ENCODE assay signal across 27 mouse cellular contexts in genomic region chr4:9106778-9107177, GRCm38 (mm10).
A peak's percentile ranks its signal among the peaks of the same experiment; 100 is the strongest.
DNase-seq lines count a peak whose midpoint lies in the region; ATAC-seq and TF ChIP-seq lines count a peak whose summit lies in the region.
"Had no signal": no experiment of that assay in that cellular context is flagged by ENCODE, and none has a peak within 500 bp of the region (broad histone marks: within the 10 kb centered on the region; RNA-seq: fewer than 3 reads in every experiment).

No protein-coding gene starts in this region.

- H3K27ac ChIP-seq in hindbrain, postnatal 0 days = no peak overlapping the region
- H3K27ac ChIP-seq in hindbrain, embryonic 14.5 days = no peak overlapping the region
- H3K27ac ChIP-seq: embryonic facial prominence, embryonic 13.5 days; forebrain, embryonic 10.5 days; forebrain, embryonic 15.5 days; gastrocnemius, adult 2 months; hindbrain, embryonic 13.5 days; left cerebral cortex, adult 2 months; limb, embryonic 13.5 days; lung, embryonic 15.5 days had no signal

- H3K4me2 ChIP-seq in hindbrain, postnatal 0 days (ENCODE audit: low read depth, low read length) = no peak overlapping the region
- no peak overlapping the region for H3K4me2 ChIP-seq in hindbrain, embryonic 14.5 days (replicated peaks)
- H3K4me2 ChIP-seq: embryonic facial prominence, embryonic 13.5 days; forebrain, embryonic 15.5 days; hindbrain, embryonic 13.5 days; limb, embryonic 13.5 days; liver, embryonic 11.5 days; lung, embryonic 15.5 days; midbrain, embryonic 11.5 days had no signal

- 81% methylated on average over 9 of the region's 9 CpGs for WGBS in hindbrain, postnatal 0 days
- WGBS in hindbrain, embryonic 14.5 days = 93% methylated on average over 9 of the region's 9 CpGs

- DNase-seq in cerebellum, postnatal 4 days (ENCODE audit: low spot score in 2 of 2) = no peak
- no peak for DNase-seq in hindbrain, postnatal 0 days (ENCODE audit: low spot score)
- DNase-seq in hindbrain, embryonic 14.5 days (ENCODE audit: low spot score) = no peak
- DNase-seq in cerebellum, adult 9-10 months = peak; percentile 58
- no peak for DNase-seq in right cerebral cortex, postnatal 10 days (ENCODE audit: low spot score in 2 of 2)
- DNase-seq in left cerebral cortex, adult 11 months (ENCODE audit: low spot score) = no peak
- DNase-seq: adrenal gland, postnatal 10 days; gastrocnemius, postnatal 36 days; heart, postnatal 36 days; kidney, adult 11 months; kidney, postnatal 14 days; spleen, adult 18-20 months had no signal

- peak; percentile 7; the same call in 1 of the 2 replicates for ATAC-seq in cerebellum, adult (ENCODE audit: insufficient number of reproducible peaks, low FRiP score, low TSS enrichment)
- ATAC-seq in hindbrain, postnatal 0 days = 0 out of 2 replicates have a peak, but pooled peaks have one; percentile 7
- no peak for ATAC-seq in hindbrain, embryonic 14.5 days (ENCODE audit: low FRiP score)
- ATAC-seq: inflammation-experienced regulatory T-cells, adult 6 months; midbrain, embryonic 16.5 days; Patski had no signal

- no peak overlapping the region for H3K4me3 ChIP-seq in hindbrain, postnatal 0 days (ENCODE audit: low read length)
- no peak overlapping the region for H3K4me3 ChIP-seq in hindbrain, embryonic 14.5 days (replicated peaks; ENCODE audit: low read length)
- H3K4me3 ChIP-seq: embryonic facial prominence, embryonic 13.5 days; forebrain, embryonic 10.5 days; forebrain, embryonic 15.5 days; hindbrain, embryonic 13.5 days; left cerebral cortex, adult 2 months; limb, embryonic 13.5 days; lung, embryonic 15.5 days had no signal

- H3K27me3 ChIP-seq in hindbrain, postnatal 0 days (ENCODE audit: insufficient read depth, low read length) = no peaks in the 10 kb centered on the region
- no peaks in the 10 kb centered on the region for H3K27me3 ChIP-seq in hindbrain, embryonic 14.5 days (ENCODE audit: control insufficient read depth, insufficient read depth, low read length)
- H3K27me3 ChIP-seq: embryonic facial prominence, embryonic 13.5 days; forebrain, embryonic 15.5 days; hindbrain, embryonic 13.5 days; lung, embryonic 15.5 days; Patski had no signal

- no peaks in the 10 kb centered on the region for H3K36me3 ChIP-seq in hindbrain, postnatal 0 days (ENCODE audit: insufficient read depth, low read length)
- no peaks in the 10 kb centered on the region for H3K36me3 ChIP-seq in hindbrain, embryonic 14.5 days (replicated peaks; ENCODE audit: control insufficient read depth, insufficient read depth)
- H3K36me3 ChIP-seq: embryonic facial prominence, embryonic 13.5 days; forebrain, embryonic 10.5 days; forebrain, embryonic 15.5 days; G1E; hindbrain, embryonic 13.5 days; limb, embryonic 13.5 days; lung, embryonic 15.5 days had no signal

- no peaks in the 10 kb centered on the region for H3K9me3 ChIP-seq in hindbrain, postnatal 0 days (ENCODE audit: low read length)
- H3K9me3 ChIP-seq in hindbrain, embryonic 14.5 days (ENCODE audit: control insufficient read depth, low read length) = 0 out of 2 replicates have a peak, but pooled peaks cover 4% of the 10 kb centered on the region
- H3K9me3 ChIP-seq: forebrain, embryonic 15.5 days; G1E; hindbrain, embryonic 13.5 days; lung, embryonic 15.5 days had no signal

- no peak for TF ChIP-seq CTCF in hindbrain, postnatal 0 days (IDR thresholded peaks at IDR 0.05; ENCODE audit: low read depth)

- no peak overlapping the region for H3K9ac ChIP-seq in hindbrain, postnatal 0 days (replicated peaks; ENCODE audit: low read length)
- H3K9ac ChIP-seq in hindbrain, embryonic 14.5 days = no peak overlapping the region
- H3K9ac ChIP-seq: embryonic facial prominence, embryonic 13.5 days; forebrain, embryonic 15.5 days; hindbrain, embryonic 13.5 days; limb, embryonic 13.5 days; lung, embryonic 15.5 days had no signal

- H3K4me1 ChIP-seq in hindbrain, postnatal 0 days (ENCODE audit: insufficient read depth, low read length) = no peaks in the 10 kb centered on the region
- no peaks in the 10 kb centered on the region for H3K4me1 ChIP-seq in hindbrain, embryonic 14.5 days (replicated peaks; ENCODE audit: control insufficient read depth, insufficient read depth, low read length)
- H3K4me1 ChIP-seq: embryonic facial prominence, embryonic 13.5 days; forebrain, embryonic 15.5 days; limb, embryonic 13.5 days had no signal
